ENCODE assay signal across 9 mouse cellular contexts in genomic region chr7:140966921-140967320, GRCm38 (mm10). TPM values are rescaled to one million over a fixed set of nuclear protein-coding genes. Genes with fewer than 3 reads are reported as not detected.
DNase-seq lines count a peak whose midpoint lies in the region; ATAC-seq and TF ChIP-seq lines count a peak whose summit lies in the region.
"Had no signal": no experiment of that assay in that cellular context is flagged by ENCODE, and none has a peak within 500 bp of the region (broad histone marks: within the 10 kb centered on the region; RNA-seq: fewer than 3 reads in every experiment).

Ifitm1 (plus strand) TSS chr7:140967221.

- H3K27me3 ChIP-seq in forebrain, postnatal 0 days (ENCODE audit: insufficient read depth, low read length), result no peaks in the 10 kb centered on the region
- no peaks in the 10 kb centered on the region for H3K27me3 ChIP-seq in forebrain, embryonic 15.5 days
- no peaks in the 10 kb centered on the region for H3K27me3 ChIP-seq in liver, embryonic 15.5 days
- H3K27me3 ChIP-seq in stomach, postnatal 0 days (ENCODE audit: control insufficient read depth, insufficient read depth, low read length), result no peaks in the 10 kb centered on the region

- H3K27ac ChIP-seq in forebrain, postnatal 0 days (ENCODE audit: low read depth, low read length), result no peak within 1 kb of the TSS
- H3K27ac ChIP-seq in forebrain, embryonic 15.5 days (replicated peaks), result no peak within 1 kb of the TSS
- no peak within 1 kb of the TSS for H3K27ac ChIP-seq in liver, embryonic 15.5 days (replicated peaks)
- H3K27ac ChIP-seq in stomach, postnatal 0 days (replicated peaks), result peak within 1 kb of the TSS; percentile 83

- TF ChIP-seq CTCF in forebrain, postnatal 0 days (IDR thresholded peaks at IDR 0.05; ENCODE audit: low read depth), result no peak
- TF ChIP-seq CTCF in stomach, postnatal 0 days (IDR thresholded peaks at IDR 0.05; ENCODE audit: low read depth), result no peak

- no peak within 1 kb of the TSS for H3K4me3 ChIP-seq in forebrain, postnatal 0 days (ENCODE audit: low read depth, low read length)
- H3K4me3 ChIP-seq in forebrain, embryonic 15.5 days, result no peak within 1 kb of the TSS
- H3K4me3 ChIP-seq in liver, embryonic 15.5 days (replicated peaks), result no peak within 1 kb of the TSS
- H3K4me3 ChIP-seq in stomach, postnatal 0 days (ENCODE audit: low read depth, low read length), result peak within 1 kb of the TSS; percentile 30; the same call in 1 of the 2 replicates

- TF ChIP-seq EP300 in stomach, postnatal 0 days (optimal IDR thresholded peaks at IDR 0.05), result no peak

- no peaks in the 10 kb centered on the region for H3K36me3 ChIP-seq in forebrain, postnatal 0 days (ENCODE audit: insufficient read depth)
- H3K36me3 ChIP-seq in forebrain, embryonic 15.5 days, result no peaks in the 10 kb centered on the region
- no peaks in the 10 kb centered on the region for H3K36me3 ChIP-seq in liver, embryonic 15.5 days (replicated peaks)
- H3K36me3 ChIP-seq in stomach, postnatal 0 days (ENCODE audit: control insufficient read depth, insufficient read depth, low read length), result no peaks in the 10 kb centered on the region

- no peak for DNase-seq in forebrain, postnatal 0 days
- no peak for DNase-seq in thymus, postnatal 0 days (ENCODE audit: low spot score)
- DNase-seq in thymus, postnatal 36 days, result no peak
- no peak for DNase-seq in stomach, postnatal 0 days (ENCODE audit: low spot score)
- DNase-seq in ovary, postnatal 10 days (ENCODE audit: low spot score), result no peak
- no peak for DNase-seq in layer of hippocampus, postnatal 10 days (ENCODE audit: low spot score in 2 of 2)
- DNase-seq: kidney, adult 11 months had no signal

- no peaks in the 10 kb centered on the region for H3K9me3 ChIP-seq in forebrain, postnatal 0 days (ENCODE audit: low read length)
- no peaks in the 10 kb centered on the region for H3K9me3 ChIP-seq in forebrain, embryonic 15.5 days
- H3K9me3 ChIP-seq in liver, embryonic 15.5 days (replicated peaks), result no peaks in the 10 kb centered on the region
- H3K9me3 ChIP-seq in stomach, postnatal 0 days (ENCODE audit: control insufficient read depth, low read length), result no peaks in the 10 kb centered on the region

- WGBS in forebrain, postnatal 0 days, result 80% methylated on average over 4 of the region's 4 CpGs
- WGBS in forebrain, embryonic 15.5 days, result 88% methylated on average over 4 of the region's 4 CpGs
- 63% methylated on average over 4 of the region's 4 CpGs for WGBS in liver, embryonic 15.5 days (ENCODE audit: insufficient replicate concordance)
- WGBS in stomach, postnatal 0 days, result 84% methylated on average over 4 of the region's 4 CpGs

- ATAC-seq in forebrain, postnatal 0 days, result no peak
- no peak for ATAC-seq in forebrain, embryonic 15.5 days (replicated peaks)
- no peak for ATAC-seq in liver, embryonic 15.5 days (ENCODE audit: insufficient read depth)
- no peak for ATAC-seq in stomach, postnatal 0 days (ENCODE audit: low FRiP score, low TSS enrichment)

- no peak within 1 kb of the TSS for H3K9ac ChIP-seq in forebrain, postnatal 0 days
- no peak within 1 kb of the TSS for H3K9ac ChIP-seq in forebrain, embryonic 15.5 days (replicated peaks)
- H3K9ac ChIP-seq in liver, embryonic 15.5 days, result no peak within 1 kb of the TSS
- H3K9ac ChIP-seq in stomach, postnatal 0 days (ENCODE audit: low read length), result 0 out of 2 replicates have a peak within 1 kb of the TSS, but pooled peaks have one; percentile 27

- H3K4me2 ChIP-seq in forebrain, postnatal 0 days (ENCODE audit: low read depth), result no peak within 1 kb of the TSS
- no peak within 1 kb of the TSS for H3K4me2 ChIP-seq in forebrain, embryonic 15.5 days (replicated peaks)
- no peak within 1 kb of the TSS for H3K4me2 ChIP-seq in liver, embryonic 15.5 days
- peak within 1 kb of the TSS; percentile 50 for H3K4me2 ChIP-seq in stomach, postnatal 0 days (replicated peaks; ENCODE audit: low read depth)

- H3K4me1 ChIP-seq in forebrain, postnatal 0 days (ENCODE audit: insufficient read depth), result no peaks in the 10 kb centered on the region
- H3K4me1 ChIP-seq in forebrain, embryonic 15.5 days, result no peaks in the 10 kb centered on the region
- H3K4me1 ChIP-seq in liver, embryonic 15.5 days (replicated peaks), result peaks cover 28% of the 10 kb centered on the region
- peaks cover 13% of the 10 kb centered on the region for H3K4me1 ChIP-seq in stomach, postnatal 0 days (replicated peaks; ENCODE audit: control insufficient read depth, insufficient read depth)

RNA-seq across cellular contexts. Expression of gene Ifitm1, which starts in this region (rescaled TPM):
- total RNA-seq in forebrain, postnatal 0 days (2014; rRNA removed), result 10.5 and 12.7 TPM in 2 replicates
- 14.5 and 19.4 TPM in 2 replicates for polyA plus RNA-seq in forebrain, postnatal 0 days (2015; fragmentation: Nextera tagmentation; extraction: Ambion mirVana)
- 6.5 and 7.6 TPM in 2 replicates for polyA plus RNA-seq in forebrain, embryonic 15.5 days (2015; fragmentation: Nextera tagmentation; extraction: Ambion mirVana)
- polyA plus RNA-seq in thymus, postnatal 0 days (2015; fragmentation: Nextera tagmentation; extraction: Ambion mirVana), result 109 and 131 TPM in 2 replicates
- polyA plus RNA-seq in liver, embryonic 15.5 days (2015; fragmentation: Nextera tagmentation; extraction: Ambion mirVana), result 21.3 TPM in 2 replicates
- polyA plus RNA-seq in stomach, postnatal 0 days (2015; fragmentation: Nextera tagmentation; extraction: Ambion mirVana), result 162 and 173 TPM in 2 replicates
- 1 to 10 TPM; 3.6 to 5.5 TPM for total RNA-seq in layer of hippocampus, postnatal 10 days (2021)
